Mouse (Mus musculus) heart, postnatal 25 days (tissue): ENCODE results near the gene Nrg4. TPM values are rescaled to one million over a fixed set of nuclear protein-coding genes. Genes with fewer than 3 reads are reported as not detected.

ENCODE experiments used
- DNase-seq: peaks from one replicate; pipeline ENCODE4 v3.0.0; 2022; ENCODE audit warnings: low spot score
- intact Hi-C: fragments of 180-260 bp; cut with DNase I; formaldehyde crosslinking; loops from one replicate; pipeline ENCODE4 v1.15.1; 2025
- total RNA-seq, 2 experiments: library from RNA; stranded (reverse); gene quantifications; 2 replicates each; pipeline ENCODE4 v1.2.3; 2021

The Nrg4 gene
- total RNA-seq, 2 experiments from 2014 or later = 1.2 TPM

- intact Hi-C loops = no loop called here
These were observed 100.4 kb downstream of the Nrg4 start for GRCm38 (mm10) chr9:55226251-55226650.

GRCm38 (mm10) chr9:55225165-55225737 lies 101.4 kb downstream of the Nrg4 start:
- intact Hi-C loops = no loop called here
- DNase-seq = peak; percentile 16

More at GRCm38 (mm10) chr9:55226251-55226650, 100.4 kb downstream of the Nrg4 start:
- no peak for DNase-seq

GRCm38 (mm10) chr9:55217381-55217780 lies 109.3 kb downstream of the Nrg4 start:
- DNase-seq = no peak
- intact Hi-C loops = no loop called here

- intact Hi-C loops = no loop called here
These were observed 110.6 kb downstream of the Nrg4 start for GRCm38 (mm10) chr9:55216078-55216477.

GRCm38 (mm10) chr9:55215648-55216047 lies 111.0 kb downstream of the Nrg4 start:
- intact Hi-C loops = no loop called here
- DNase-seq = no peak

More at GRCm38 (mm10) chr9:55216078-55216477, 110.6 kb downstream of the Nrg4 start:
- no peak for DNase-seq

DNA sequence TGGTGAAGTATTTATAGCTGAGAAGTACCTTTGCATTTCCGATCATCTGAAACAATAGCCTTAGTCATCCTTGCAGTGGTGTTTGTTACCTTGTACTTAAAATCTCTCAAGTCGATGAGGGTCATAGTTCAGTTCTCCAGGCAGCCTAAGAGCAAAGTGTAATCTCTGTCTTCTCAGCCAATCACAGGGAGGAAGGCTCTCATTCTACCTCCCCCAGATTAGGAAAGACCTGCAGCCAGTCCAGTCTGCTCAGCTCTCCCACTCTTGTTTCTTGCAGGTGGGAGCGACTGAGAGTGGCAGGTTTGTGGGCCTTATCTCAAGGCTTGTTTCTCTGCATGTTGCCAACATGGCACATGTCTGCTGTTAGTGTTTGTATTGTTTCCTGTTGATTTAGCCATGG lies 111.6 kb downstream of the Nrg4 start:
- intact Hi-C loops = no loop called here
- DNase-seq = no peak

GRCm38 (mm10) chr9:55213396-55213795 lies 113.2 kb downstream of the Nrg4 start:
- intact Hi-C loops = no loop called here
- DNase-seq = no peak

GRCm38 (mm10) chr9:55211611-55212010 lies 115.0 kb downstream of the Nrg4 start:
- intact Hi-C loops = no loop called here
- no peak for DNase-seq

GRCm38 (mm10) chr9:55208790-55209481 lies 117.7 kb downstream of the Nrg4 start, which contains the start of gene Fbxo22:
TSS of gene Fbxo22 (plus strand) at chr9:55208925.
- peak; percentile 73 for DNase-seq
- intact Hi-C loops = loop anchor here (2.0 kb wide), 1 partner anchor 60 kb away; the partner anchor contains the start of gene Ube2q2

DNA sequence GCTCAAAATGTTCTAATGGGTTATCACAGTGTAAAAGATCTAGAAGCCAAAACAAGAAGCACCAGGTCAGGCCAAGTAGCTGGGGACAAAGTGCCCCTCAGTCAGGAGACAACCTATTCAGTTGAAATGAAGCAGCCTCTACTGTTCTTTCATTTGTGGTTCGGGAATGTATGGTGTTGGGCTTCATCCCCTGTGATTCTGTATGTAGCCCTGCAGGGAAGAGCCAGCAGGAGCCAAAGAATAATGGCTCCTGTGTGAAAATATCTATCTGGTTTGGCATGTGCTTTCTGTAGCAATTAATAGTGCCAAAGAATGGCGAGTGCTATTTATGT lies 118.2 kb downstream of the Nrg4 start:
- intact Hi-C loops = loop anchor here (2.0 kb wide), 1 partner anchor 60 kb away; the partner anchor contains the start of gene Ube2q2

DNA sequence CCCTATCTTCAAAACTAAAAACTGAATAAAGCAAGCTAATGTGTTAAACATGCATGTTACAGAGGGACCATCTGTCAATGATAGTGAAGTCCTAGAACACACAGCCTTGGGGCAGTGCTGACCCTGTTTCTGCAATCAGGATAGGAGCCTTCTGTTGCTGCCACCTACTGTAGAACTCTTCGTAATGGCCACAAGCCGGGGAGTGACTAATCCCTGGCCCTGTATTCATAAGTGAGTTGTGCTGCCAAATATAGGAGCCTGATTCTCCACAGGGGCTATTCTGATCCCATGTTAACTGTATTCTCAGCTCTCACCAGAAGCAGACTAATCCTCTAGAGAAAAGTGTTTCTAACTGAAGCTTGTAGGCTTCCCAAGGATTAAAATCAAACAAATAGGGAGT lies 127.3 kb downstream of the Nrg4 start:
- DNase-seq = no peak
- intact Hi-C loops = no loop called here

More for the DNA sequence above, 118.2 kb downstream of the Nrg4 start:
- DNase-seq = no peak

DNA sequence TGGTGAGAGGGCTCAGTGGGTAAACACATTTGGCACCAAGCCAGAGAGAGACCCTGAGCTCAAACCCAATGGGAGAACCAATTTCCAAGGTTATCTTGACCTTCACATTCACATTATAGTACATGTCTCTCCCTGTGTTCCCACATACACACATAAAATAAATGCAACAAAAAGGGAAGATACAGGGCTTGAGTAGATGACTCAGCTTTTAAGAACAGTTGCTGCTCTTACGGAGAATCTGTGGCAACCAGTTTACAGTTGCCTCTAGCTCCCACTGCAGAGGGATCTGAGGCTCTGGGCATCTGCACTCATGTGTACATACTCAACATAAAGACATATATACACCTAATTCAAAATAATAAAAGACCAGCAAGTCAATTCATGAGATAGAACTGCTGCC lies 128.4 kb downstream of the Nrg4 start:
- intact Hi-C loops = no loop called here
- no peak for DNase-seq

GRCm38 (mm10) chr9:55195876-55196275 lies 130.8 kb downstream of the Nrg4 start:
- DNase-seq = no peak
- intact Hi-C loops = no loop called here

GRCm38 (mm10) chr9:55174235-55174634 lies 152.4 kb downstream of the Nrg4 start:
- intact Hi-C loops = no loop called here
- no peak for DNase-seq

DNA sequence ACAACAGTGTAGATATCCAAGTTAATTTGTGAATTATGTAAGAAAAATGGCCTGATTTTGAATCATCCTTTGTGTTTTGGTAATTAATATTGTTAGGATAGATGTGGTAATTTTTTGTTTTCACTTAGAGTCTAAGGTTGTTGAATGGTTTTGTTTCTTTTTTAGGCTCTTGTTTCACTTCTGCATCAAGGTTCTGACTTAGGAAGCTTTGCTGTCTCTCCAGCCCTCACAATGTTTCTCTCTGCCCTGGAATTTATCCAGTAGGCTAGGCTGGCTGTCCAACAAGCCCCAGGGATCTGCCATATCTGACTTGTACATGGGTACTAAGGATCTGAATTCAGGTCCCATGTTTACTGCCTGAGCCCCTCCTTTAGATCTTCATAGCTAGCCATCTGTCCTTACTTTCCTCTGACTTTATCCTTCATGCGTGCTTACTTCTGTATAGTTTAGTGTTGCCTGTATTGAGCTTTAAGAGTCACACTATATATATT lies 154.4 kb downstream of the Nrg4 start:
- no peak for DNase-seq
- intact Hi-C loops = no loop called here

GRCm38 (mm10) chr9:55170655-55171412 lies 155.8 kb downstream of the Nrg4 start:
- intact Hi-C loops = no loop called here
- DNase-seq = no peak

Other genes with a start within 250 kb of the Nrg4 start
- 10 to 100 TPM; 24.5 to 27.6 TPM for gene Ube2q2, start 178.0 kb downstream of the Nrg4 start, total RNA-seq
- 10 to 100 TPM; 32.7 to 35.8 TPM for gene Fbxo22, start 117.9 kb downstream of the Nrg4 start, total RNA-seq
- gene Tmem266, start 69 bp upstream of the Nrg4 start, total RNA-seq = 1 to 10 TPM; 1.8 to 1.9 TPM
- 100 to 1,000 TPM; 846 to 861 TPM for gene Etfa, start 185.4 kb upstream of the Nrg4 start, total RNA-seq
- under 1 TPM in 1 of 2 experiments, not detected in 1; 0.26 TPM for gene Isl2, start 211.8 kb upstream of the Nrg4 start, total RNA-seq